Mouse (Mus musculus) ES-E14 (cell line): ENCODE results near the gene Snap29.

Source experiments
- CHD2 ChIP-seq: IDR thresholded peaks from 2 replicates; pipeline ENCODE4 v1.6.1; 2014; ENCODE audit warnings: mild to moderate bottlenecking, low read depth, low read length, inconsistent platforms
- HCFC1 ChIP-seq: IDR thresholded peaks from 2 replicates; pipeline ENCODE4 v1.6.1; 2012; ENCODE audit warnings: low read length, inconsistent platforms, borderline replicate concordance; ENCODE audit not compliant: insufficient read depth
- MAFK ChIP-seq: IDR thresholded peaks from 2 replicates; pipeline ENCODE4 v1.6.1; 2014; ENCODE audit warnings: mild to moderate bottlenecking, low read depth, low read length, inconsistent platforms; ENCODE audit not compliant: insufficient read depth
- ZNF384 ChIP-seq: IDR thresholded peaks from 2 replicates; pipeline ENCODE4 v1.6.1; 2012; ENCODE audit warnings: low read depth, low read length, inconsistent platforms

DNA sequence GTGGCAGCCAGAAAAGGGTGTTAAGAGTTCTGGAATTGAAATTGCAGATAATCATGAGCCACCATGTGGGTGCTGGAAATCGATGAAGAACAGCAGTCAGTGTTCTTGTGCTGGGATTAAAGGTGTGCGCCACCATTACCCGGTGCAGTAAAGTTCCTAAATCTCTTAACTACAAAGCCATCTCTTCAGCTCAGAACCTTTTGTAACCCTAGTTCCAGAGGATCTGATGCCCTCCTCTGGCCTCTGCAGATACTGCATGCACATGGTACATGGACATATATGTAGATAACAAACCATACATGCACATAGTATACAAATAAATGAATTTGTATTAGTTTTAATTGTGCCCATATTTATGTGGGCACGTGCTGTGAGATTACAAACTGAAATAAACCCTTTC lies 54.5 kb downstream of the Snap29 start:
- no peak for TF ChIP-seq HCFC1
- TF ChIP-seq CHD2: no peak
- TF ChIP-seq ZNF384: no peak
- TF ChIP-seq MAFK: no peak
